Mouse (Mus musculus) stomach, embryonic 16.5 days (tissue): ENCODE measurements at regions not wholly inside any gene's neighbourhood (a gene's known extent, or its start where the extent isn't known, plus 50 kb on each side); places are given as distances from the start of the nearest gene placed in this dataset.
A peak's percentile ranks its signal among the peaks of the same experiment; 100 is the strongest.

Experiments
- ATAC-seq: fragments of 200-750 bp; cut with Nextera tagmentation; 2 replicates; pipeline ENCODE4 v1.8.0; 2017; ENCODE audit warnings: moderate number of reproducible peaks, moderate TSS enrichment; ENCODE audit not compliant: insufficient read depth, low FRiP score
- H3K27ac ChIP-seq: fragments of 300-500 bp; sonication (generic); 2 replicates; pipeline ENCODE4 v1.5.1; 2014; ENCODE audit warnings: low read length
- H3K27me3 ChIP-seq: fragments of 300-500 bp; sonication (generic); 2 replicates; pipeline ENCODE4 v1.6.1; 2014; ENCODE audit warnings: low read length, control low read depth, mixed read lengths; ENCODE audit not compliant: control insufficient read depth, insufficient read depth
- H3K36me3 ChIP-seq: fragments of 300-500 bp; sonication (generic); 2 replicates; pipeline ENCODE4 v1.6.1; 2014; ENCODE audit warnings: low read length; ENCODE audit not compliant: control insufficient read depth, insufficient read depth
- H3K4me1 ChIP-seq: fragments of 300-500 bp; sonication (generic); 2 replicates; pipeline ENCODE4 v1.6.1; 2014; ENCODE audit warnings: low read length, control low read depth, mixed read lengths; ENCODE audit not compliant: control insufficient read depth, insufficient read depth
- H3K4me2 ChIP-seq: fragments of 300-500 bp; sonication (generic); 2 replicates; pipeline ENCODE4 v1.6.1; 2014; ENCODE audit warnings: low read depth, low read length, mixed read lengths
- H3K4me3 ChIP-seq: fragments of 300-500 bp; sonication (generic); replicated peaks from 2 replicates; pipeline ENCODE4 v1.5.1; 2014; ENCODE audit warnings: mild to moderate bottlenecking, low read length
- H3K9ac ChIP-seq: fragments of 300-500 bp; sonication (generic); 2 replicates; pipeline ENCODE4 v1.6.1; 2014; ENCODE audit warnings: low read length
- H3K9me3 ChIP-seq: fragments of 300-500 bp; sonication (generic); replicated peaks from 2 replicates; pipeline ENCODE4 v1.6.1; 2016; ENCODE audit warnings: low read length, control low read depth; ENCODE audit not compliant: control insufficient read depth
- WGBS: fragments of 180-500 bp; shearing (Covaris S2); extraction: QIAGEN DNeasy Blood & Tissue Kit; methylation state at CpG from one replicate; pipeline ENCODE4 v1.1.7; 2014; 5-methylcytosine and 5-hydroxymethylcytosine counted together

- Histone ChIP-seq H3K9me3 (no peaks in the 10 kb centered on the region), H3K9ac (no peak overlapping the region), H3K4me1 (no peaks in the 10 kb centered on the region), H3K36me3 (no peaks in the 10 kb centered on the region), H3K4me2 (no peak overlapping the region), H3K27ac (no peak overlapping the region), H3K4me3 (no peak overlapping the region), H3K27me3 (no peaks in the 10 kb centered on the region)
- 51% methylated on average over 3 of the region's 3 CpGs for WGBS
- ATAC-seq = no peak
These were observed 89.6 kb downstream of the Amy2a5 start for GRCm38 (mm10) chr3:113169000-113169399.

- Histone ChIP-seq H3K4me3 (no peak overlapping the region), H3K4me2 (no peak overlapping the region), H3K27me3 (no peaks in the 10 kb centered on the region), H3K27ac (no peak overlapping the region), H3K36me3 (no peaks in the 10 kb centered on the region), H3K9ac (no peak overlapping the region), H3K9me3 (no peaks in the 10 kb centered on the region), H3K4me1 (no peaks in the 10 kb centered on the region)
- peak; percentile 62; the same call in 1 of the 2 replicates for ATAC-seq
- WGBS = 54% methylated on average over 4 of the region's 4 CpGs
These were observed 96.3 kb downstream of the Amy2a5 start for GRCm38 (mm10) chr3:113162300-113162699.
